ENCODE assay signal across 16 mouse cellular contexts in genomic region chr17:13674695-13675306, GRCm38 (mm10).
"Had no signal": no experiment of that assay in that cellular context is flagged by ENCODE, and none has a peak within 500 bp of the region (broad histone marks: within the 10 kb centered on the region; RNA-seq: fewer than 3 reads in every experiment).

No protein-coding gene starts in this region.

- H3K36me3 ChIP-seq: intestine, embryonic 15.5 days; limb, embryonic 10.5 days; liver, embryonic 15.5 days; midbrain, embryonic 10.5 days; neural tube, embryonic 12.5 days had no signal

- H3K4me1 ChIP-seq: liver, embryonic 15.5 days had no signal

- H3K27me3 ChIP-seq: intestine, embryonic 15.5 days; liver, embryonic 15.5 days; neural tube, embryonic 12.5 days had no signal

- H3K27ac ChIP-seq: intestine, embryonic 15.5 days; limb, embryonic 10.5 days; liver, embryonic 15.5 days; neural tube, embryonic 12.5 days had no signal

- DNase-seq: lung, adult 2 months; lung, postnatal 36 days; midbrain, embryonic 14.5 days; retina, postnatal 1 day; right cerebral cortex, postnatal 4 days; spleen, adult 18-20 months; thymus, adult 18-20 months; thymus, postnatal 25 days had no signal

- ATAC-seq: intestine, embryonic 15.5 days; lung, postnatal 0 days had no signal

- H3K4me3 ChIP-seq: intestine, embryonic 15.5 days; layer of hippocampus, adult 2 months; left cerebral cortex, adult 2 months; limb, embryonic 10.5 days; liver, embryonic 15.5 days; midbrain, embryonic 10.5 days; neural tube, embryonic 12.5 days had no signal
